Mouse (Mus musculus) megakaryocyte, embryonic 14.5 days (primary cell): ENCODE measurements around the gene Thrap3.

Experiments
- FLI1 ChIP-seq: IDR thresholded peaks from 2 replicates; pipeline ENCODE4 v1.6.1; 2012; ENCODE audit warnings: low read length, inconsistent platforms, mixed read lengths
- GATA1 ChIP-seq: IDR thresholded peaks from 3 replicates; pipeline ENCODE4 v1.6.1; 2012; ENCODE audit warnings: mixed read lengths, low read length, inconsistent platforms, borderline replicate concordance

DNA sequence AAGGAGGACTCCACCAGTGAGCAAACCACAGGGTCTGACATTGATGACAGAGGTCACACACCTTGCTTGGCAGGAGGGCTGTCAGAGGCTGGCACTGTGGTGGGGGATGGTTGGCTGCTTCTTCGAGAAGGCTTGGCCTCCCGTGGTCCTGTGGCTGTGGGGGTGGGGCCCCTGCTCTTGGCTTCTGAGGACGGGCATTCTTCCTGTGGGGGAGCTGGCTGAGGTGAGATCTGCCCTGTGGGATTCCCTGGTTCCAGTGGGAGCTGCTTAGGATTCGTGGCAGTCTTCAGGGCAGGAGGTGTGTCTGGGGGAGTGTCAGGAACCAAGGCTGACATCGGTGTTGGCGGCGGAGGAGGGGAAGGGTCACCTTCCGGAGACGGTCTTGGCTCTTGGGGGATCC, 39.4 kb upstream of the Thrap3 start:
- TF ChIP-seq GATA1, result no peak
- TF ChIP-seq FLI1, result no peak
